Mouse (Mus musculus) layer of hippocampus, postnatal 14 days (tissue): ENCODE data around the gene Ube4b. TPM values are rescaled to one million over a fixed set of nuclear protein-coding genes. Genes with fewer than 3 reads are reported as not detected.

Experiments
- DNase-seq, 2 experiments: peaks; one replicate each; pipeline ENCODE4 v3.0.0; 2021 to 2022; ENCODE audit warnings: low spot score in 2 of 2, mixed read lengths in 1 of 2
- total RNA-seq, 2 experiments: library from RNA; stranded (reverse); gene quantifications; 2 replicates each; pipeline ENCODE4 v1.2.3; 2021

The Ube4b gene
- total RNA-seq, 2 experiments from 2014 or later = 107 to 110 TPM

GRCm38 (mm10) chr4:149306712-149307595 lies 119.6 kb downstream of the Ube4b start:
- peak; percentile 78 to 83 for DNase-seq

- no peak for DNase-seq
Observed at GRCm38 (mm10) chr4:149305761-149306711, 120.5 kb downstream of the Ube4b start.

- no peak for DNase-seq
Observed at GRCm38 (mm10) chr4:149304466-149304865, 122.1 kb downstream of the Ube4b start.

GRCm38 (mm10) chr4:149303502-149303901 lies 123.0 kb downstream of the Ube4b start:
- DNase-seq = no peak

GRCm38 (mm10) chr4:149302751-149303150 lies 123.8 kb downstream of the Ube4b start:
- DNase-seq = no peak

GRCm38 (mm10) chr4:149302136-149302535 lies 124.4 kb downstream of the Ube4b start:
- DNase-seq = no peak

GRCm38 (mm10) chr4:149296501-149296900 lies 130.0 kb downstream of the Ube4b start:
- DNase-seq = no peak

GRCm38 (mm10) chr4:149292984-149293383 lies 133.6 kb downstream of the Ube4b start:
- DNase-seq = no peak

GRCm38 (mm10) chr4:149291061-149291460 lies 135.5 kb downstream of the Ube4b start:
- no peak for DNase-seq

- no peak for DNase-seq
Observed at GRCm38 (mm10) chr4:149290157-149290750, 136.3 kb downstream of the Ube4b start.

- DNase-seq = no peak
Observed at GRCm38 (mm10) chr4:149286287-149287137, 140.0 kb downstream of the Ube4b start.

- no peak for DNase-seq
Observed at GRCm38 (mm10) chr4:149285691-149286090, 140.9 kb downstream of the Ube4b start.

- no peak for DNase-seq
Observed at GRCm38 (mm10) chr4:149283018-149283417, 143.5 kb downstream of the Ube4b start.

GRCm38 (mm10) chr4:149282025-149282738 lies 144.4 kb downstream of the Ube4b start:
- no peak for DNase-seq

Other genes starting within 250 kb of the Ube4b start
- 100 to 1,000 TPM; 392 to 448 TPM for gene Kif1b, start 119.1 kb downstream of the Ube4b start, total RNA-seq
- not detected for gene Rbp7, start 28.2 kb upstream of the Ube4b start, total RNA-seq
- not detected for gene Tmem274, start 50.6 kb upstream of the Ube4b start, total RNA-seq
- gene Nmnat1, start 58.5 kb upstream of the Ube4b start, total RNA-seq = 1 to 10 TPM; 8.4 to 8.7 TPM
- 10 to 100 TPM; 24.0 to 26.9 TPM for gene Lzic, start 58.5 kb upstream of the Ube4b start, total RNA-seq
- 10 to 100 TPM; 57.9 to 58.9 TPM for gene Ctnnbip1, start 91.5 kb upstream of the Ube4b start, total RNA-seq
- 100 to 1,000 TPM; 832 to 838 TPM for gene Clstn1, start 159.7 kb upstream of the Ube4b start, total RNA-seq